Mouse (Mus musculus) ES-Bruce4 (cell line): ENCODE measurements around the gene Cryba4. TPM values are rescaled to one million over a fixed set of nuclear protein-coding genes. Genes with fewer than 3 reads are reported as not detected.

ENCODE experiments used
- H3K27ac ChIP-seq: 2 replicates; pipeline ENCODE4 v1.5.1; 2012; ENCODE audit warnings: low read length, inconsistent platforms; ENCODE audit not compliant: insufficient read depth
- H3K27me3 ChIP-seq: 2 replicates; pipeline ENCODE4 v1.6.1; 2012; ENCODE audit warnings: mild to moderate bottlenecking, low read length, inconsistent platforms; ENCODE audit not compliant: control insufficient read depth, poor library complexity, insufficient read depth, severe bottlenecking
- H3K36me3 ChIP-seq: 2 replicates; pipeline ENCODE4 v1.6.1; 2012; ENCODE audit warnings: inconsistent platforms, mild to moderate bottlenecking, low read length, moderate library complexity; ENCODE audit not compliant: control insufficient read depth, poor library complexity, insufficient read depth, severe bottlenecking
- H3K4me1 ChIP-seq: one replicate; pipeline ENCODE4 v1.8.1; 2011; ENCODE audit warnings: low read length; ENCODE audit not compliant: control insufficient read depth, insufficient read depth
- H3K4me3 ChIP-seq: 2 replicates; pipeline ENCODE4 v1.5.1; 2011; ENCODE audit warnings: low read depth, mild to moderate bottlenecking, low read length
- H3K9ac ChIP-seq: 2 replicates; pipeline ENCODE4 v1.6.1; 2012; ENCODE audit warnings: low read depth, mild to moderate bottlenecking, inconsistent platforms; ENCODE audit not compliant: poor library complexity, severe bottlenecking
- H3K9me3 ChIP-seq: replicated peaks from 2 replicates; pipeline ENCODE4 v1.6.1; 2012; ENCODE audit warnings: mild to moderate bottlenecking, low read length, inconsistent platforms; ENCODE audit not compliant: control insufficient read depth, poor library complexity, insufficient read depth, severe bottlenecking
- CTCF ChIP-seq: IDR thresholded peaks from one replicate; pipeline ENCODE4 v1.8.1; 2011; ENCODE audit warnings: low read depth, low read length
- EP300 ChIP-seq: IDR thresholded peaks from 2 replicates; pipeline ENCODE4 v1.6.1; 2011; ENCODE audit warnings: low read depth, low read length; ENCODE audit not compliant: insufficient read depth
- POLR2A ChIP-seq: IDR thresholded peaks from one replicate; pipeline ENCODE4 v1.8.1; 2011; ENCODE audit warnings: low read length; ENCODE audit not compliant: insufficient read depth
- polyA plus RNA-seq: library from polyadenylated mRNA; stranded (reverse); fragments of >200 nt; gene quantifications from 2 replicates; pipeline ENCODE4 v1.2.4, GENCODE M21; 2011; ENCODE audit warnings: low read depth; ENCODE audit not compliant: missing spikeins, insufficient read depth, insufficient read length

Cryba4 gene
- polyA plus RNA-seq, 1 experiment = not detected

- Histone ChIP-seq H3K4me3 (no peak overlapping the region), H3K4me1 (no peaks in the 10 kb centered on the region), H3K27me3 (no peaks in the 10 kb centered on the region), H3K9me3 (no peaks in the 10 kb centered on the region), H3K27ac (no peak overlapping the region), H3K36me3 (no peaks in the 10 kb centered on the region), H3K9ac (no peak overlapping the region)
- TF ChIP-seq EP300 = no peak
- no peak for TF ChIP-seq CTCF
- TF ChIP-seq POLR2A = no peak
These were observed 4.1 kb upstream of the Cryba4 start for GRCm38 (mm10) chr5:112256457-112256856.

DNA sequence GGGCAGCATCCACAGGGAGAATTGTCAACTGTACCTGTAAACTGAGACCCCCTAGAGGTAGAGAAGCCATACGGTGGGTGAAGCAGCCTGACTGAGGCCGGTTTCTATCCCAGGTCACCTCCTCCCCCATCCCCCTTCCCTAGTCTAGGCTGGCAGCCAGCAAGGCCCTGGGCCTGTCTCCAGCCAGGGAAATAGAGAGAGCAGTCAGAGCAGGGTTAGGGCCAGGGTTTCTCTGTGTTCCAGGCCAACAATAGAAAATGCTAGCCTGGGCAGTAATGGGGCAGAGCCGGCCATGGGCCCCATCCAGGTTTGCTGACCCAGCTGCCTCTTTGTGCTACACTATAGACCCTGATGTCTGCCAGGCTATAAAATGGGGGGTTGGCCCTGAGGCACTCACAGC is 3.1 kb upstream of the Cryba4 start, which contains the start of gene Crybb1:
Gene Crybb1 (plus strand): TSS at position 390 of the 400 bp plus-strand sequence.
- no peak for TF ChIP-seq CTCF
- no peak for TF ChIP-seq POLR2A
- TF ChIP-seq EP300 = no peak
- Histone ChIP-seq H3K27ac (no peak within 1 kb of the TSS), H3K9ac (no peak within 1 kb of the TSS), H3K27me3 (no peaks in the 10 kb centered on the region), H3K4me3 (no peak within 1 kb of the TSS), H3K9me3 (no peaks in the 10 kb centered on the region), H3K36me3 (no peaks in the 10 kb centered on the region), H3K4me1 (no peaks in the 10 kb centered on the region)

- no peaks in the 10 kb centered on the region for H3K36me3 ChIP-seq
- H3K9me3 ChIP-seq = no peaks in the 10 kb centered on the region
- no peak overlapping the region for H3K4me3 ChIP-seq
- no peak overlapping the region for H3K27ac ChIP-seq
- H3K9ac ChIP-seq = no peak overlapping the region
- TF ChIP-seq POLR2A (no peak), EP300 (no peak), CTCF (no peak)
- H3K4me1 ChIP-seq = no peaks in the 10 kb centered on the region
- no peaks in the 10 kb centered on the region for H3K27me3 ChIP-seq
These were observed 2.0 kb upstream of the Cryba4 start for GRCm38 (mm10) chr5:112254282-112254806.

DNA sequence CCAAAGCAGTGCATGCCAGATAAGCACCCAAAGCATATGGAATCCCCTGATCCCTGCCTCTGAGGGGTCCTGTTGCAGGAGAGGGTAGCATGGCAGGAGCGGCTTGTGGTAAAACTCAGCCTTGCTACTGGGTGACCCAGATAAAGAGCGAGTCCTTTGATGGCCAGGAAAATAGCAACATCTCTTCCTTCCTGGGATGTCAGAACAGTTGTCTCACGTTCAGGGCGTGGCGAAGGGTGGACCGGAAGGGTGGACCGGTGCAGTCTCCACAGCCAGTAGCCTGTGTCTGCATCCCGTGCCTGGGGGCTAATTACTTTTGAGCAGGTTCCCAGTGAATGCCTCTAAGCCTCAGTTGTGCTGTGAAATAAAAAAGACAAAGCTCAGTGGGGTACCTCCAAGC is 851 bp upstream of the Cryba4 start:
- H3K9me3 ChIP-seq = no peaks in the 10 kb centered on the region
- H3K4me3 ChIP-seq = no peak overlapping the region
- no peaks in the 10 kb centered on the region for H3K27me3 ChIP-seq
- H3K9ac ChIP-seq = no peak overlapping the region
- TF ChIP-seq CTCF (no peak), POLR2A (no peak), EP300 (peak; percentile 57; the same call in 1 of the 2 replicates)
- H3K4me1 ChIP-seq = no peaks in the 10 kb centered on the region
- no peaks in the 10 kb centered on the region for H3K36me3 ChIP-seq
- no peak overlapping the region for H3K27ac ChIP-seq

DNA sequence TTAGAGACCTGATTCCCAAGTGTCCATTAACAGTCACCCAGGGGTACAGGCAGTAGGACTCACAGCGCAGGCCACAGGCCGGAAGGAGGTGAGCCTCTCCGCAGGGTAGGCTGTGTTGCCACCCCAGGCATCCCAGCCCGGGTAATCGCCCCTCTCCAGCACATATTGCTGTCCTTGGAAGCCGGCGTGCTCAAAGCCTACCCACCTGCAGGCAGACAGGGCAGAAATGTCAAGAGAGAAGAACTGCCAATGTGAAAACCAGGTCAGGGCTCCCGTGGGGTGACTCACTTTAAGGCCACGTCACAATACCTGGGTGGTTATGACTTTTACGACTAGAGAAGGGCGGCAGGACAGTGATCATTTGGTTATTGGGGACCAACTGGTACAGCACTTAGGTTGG is 3.2 kb downstream of the Cryba4 start:
- H3K27ac ChIP-seq = no peak overlapping the region
- no peak overlapping the region for H3K4me3 ChIP-seq
- H3K36me3 ChIP-seq = no peaks in the 10 kb centered on the region
- peaks cover 3% of the 10 kb centered on the region for H3K4me1 ChIP-seq
- no peaks in the 10 kb centered on the region for H3K9me3 ChIP-seq
- H3K9ac ChIP-seq = no peak overlapping the region
- TF ChIP-seq CTCF = no peak
- TF ChIP-seq EP300 = no peak
- TF ChIP-seq POLR2A = no peak
- no peaks in the 10 kb centered on the region for H3K27me3 ChIP-seq

DNA sequence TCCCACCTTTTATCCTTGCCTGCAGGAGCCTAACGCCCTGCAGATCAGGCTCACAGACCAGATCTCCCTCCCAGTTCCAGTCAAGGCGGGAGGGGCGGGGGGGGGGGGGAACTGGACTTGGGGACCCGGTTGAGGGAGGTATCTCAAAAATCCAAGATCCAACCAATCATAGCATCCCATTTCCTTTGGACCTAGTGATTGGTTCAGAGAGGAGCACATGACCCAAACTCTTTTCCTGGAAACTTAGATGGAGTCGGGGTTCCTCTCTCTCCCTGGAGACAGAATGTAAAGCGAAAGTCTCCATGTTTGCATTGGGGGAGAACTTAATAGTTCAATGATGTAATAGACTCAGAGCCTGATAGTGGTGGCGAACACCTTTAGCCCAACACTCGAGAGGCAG is 4.9 kb downstream of the Cryba4 start:
- 0 out of 2 replicates have a peak overlapping the region, but pooled peaks have one; percentile 24 for H3K4me3 ChIP-seq
- H3K9ac ChIP-seq = no peak overlapping the region
- peaks cover 3% of the 10 kb centered on the region for H3K4me1 ChIP-seq
- H3K27me3 ChIP-seq = no peaks in the 10 kb centered on the region
- no peaks in the 10 kb centered on the region for H3K9me3 ChIP-seq
- H3K27ac ChIP-seq = no peak overlapping the region
- TF ChIP-seq POLR2A (no peak), EP300 (no peak), CTCF (no peak)
- H3K36me3 ChIP-seq = no peaks in the 10 kb centered on the region
